Mouse (Mus musculus): ENCODE measurements at regions not wholly inside any gene's neighbourhood (a gene's known extent, or its start where the extent isn't known, plus 50 kb on each side); places are given as distances from the start of the nearest gene placed in this dataset.

- no peaks in the 10 kb centered on the region for H3K27me3 ChIP-seq (ENCODE audit: control insufficient read depth, insufficient read depth, insufficient read length)
- H3ac ChIP-seq (ENCODE audit: control insufficient read depth, insufficient read length) = no peak overlapping the region
Observed at GRCm38 (mm10) chr12:15586706-15587442, 229.8 kb downstream of the Trib2 start.

GRCm38 (mm10) chr12:15585845-15586244 is 230.9 kb downstream of the Trib2 start:
- Histone ChIP-seq H3K4me3 (no peak overlapping the region), H3K79me2 (ENCODE audit: control insufficient read depth, insufficient read depth) (no peaks in the 10 kb centered on the region), H3K27me3 (ENCODE audit: control insufficient read depth, insufficient read depth, insufficient read length) (no peaks in the 10 kb centered on the region), H3ac (ENCODE audit: control insufficient read depth, insufficient read length) (no peak overlapping the region), H3K4me2 (ENCODE audit: low read depth) (no peak overlapping the region), H3K36me3 (ENCODE audit: control insufficient read depth, insufficient read depth) (no peaks in the 10 kb centered on the region)
- TF ChIP-seq REST (IDR thresholded peaks at IDR 0.05; ENCODE audit: insufficient read depth, insufficient read length) (no peak), MYOG (IDR thresholded peaks at IDR 0.05; ENCODE audit: control insufficient read depth in 1 of 3, insufficient read depth in 1 of 3, insufficient read length in 2 of 3, low read depth in 2 of 3) (no peak), USF1 (IDR thresholded peaks at IDR 0.05; ENCODE audit: low read depth) (no peak), POLR2AphosphoS2 (IDR thresholded peaks at IDR 0.05; ENCODE audit: insufficient read length, low read depth) (no peak), TCF12 (IDR thresholded peaks at IDR 0.05; ENCODE audit: insufficient read depth, poor library complexity, severe bottlenecking) (no peak), TCF3 (IDR thresholded peaks at IDR 0.05; ENCODE audit: insufficient read length, low read depth) (no peak), MAX (IDR thresholded peaks at IDR 0.05; ENCODE audit: low read depth) (no peak), POLR2A (IDR thresholded peaks at IDR 0.05; ENCODE audit: insufficient read length, low read depth) (no peak), MYOD1 (IDR thresholded peaks at IDR 0.05; ENCODE audit: control insufficient read depth in 1 of 3, insufficient read length in 2 of 3, low read depth in 2 of 3) (no peak), SRF (IDR thresholded peaks at IDR 0.05; ENCODE audit: control insufficient read depth, insufficient read length, low read depth) (no peak), CEBPB (IDR thresholded peaks at IDR 0.05; ENCODE audit: insufficient read depth, poor library complexity, severe bottlenecking) (no peak), E2F4 (IDR thresholded peaks at IDR 0.05; ENCODE audit: insufficient read depth) (no peak)

More at GRCm38 (mm10) chr12:15586706-15587442, 229.8 kb downstream of the Trib2 start:
- Histone ChIP-seq H3K4me3 (no peak overlapping the region), H3K4me2 (ENCODE audit: low read depth) (no peak overlapping the region), H3K79me2 (ENCODE audit: control insufficient read depth, insufficient read depth) (no peaks in the 10 kb centered on the region), H3K36me3 (ENCODE audit: control insufficient read depth, insufficient read depth) (no peaks in the 10 kb centered on the region)
- TF ChIP-seq POLR2AphosphoS2 (IDR thresholded peaks at IDR 0.05; ENCODE audit: insufficient read length, low read depth) = no peak
- no peak for TF ChIP-seq MYOG (IDR thresholded peaks at IDR 0.05; ENCODE audit: control insufficient read depth in 1 of 3, insufficient read depth in 1 of 3, insufficient read length in 2 of 3, low read depth in 2 of 3)
- no peak for TF ChIP-seq MYOD1 (IDR thresholded peaks at IDR 0.05; ENCODE audit: control insufficient read depth in 1 of 3, insufficient read length in 2 of 3, low read depth in 2 of 3)

DNA sequence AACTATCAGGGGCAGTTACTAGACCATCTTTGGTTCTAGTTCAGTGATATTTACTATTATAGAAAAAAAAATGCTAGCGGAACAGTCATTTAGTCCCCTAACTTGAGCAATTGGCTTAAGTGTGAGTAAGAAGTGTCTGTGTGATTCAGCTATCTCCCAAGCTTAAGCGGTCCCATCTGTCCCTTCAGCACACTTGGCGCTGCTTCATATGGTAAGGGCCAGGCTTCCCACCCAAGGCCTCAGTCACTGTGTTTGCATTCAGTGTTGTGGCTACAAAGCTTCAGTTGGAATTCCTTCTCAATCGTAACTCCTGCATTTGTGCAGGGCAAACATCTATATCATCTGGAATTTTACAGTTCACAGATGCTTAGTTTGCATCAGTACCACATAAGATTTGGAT is 232.0 kb downstream of the Trib2 start:
- no peaks in the 10 kb centered on the region for H3K36me3 ChIP-seq (ENCODE audit: control insufficient read depth, insufficient read depth)
- no peak overlapping the region for H3ac ChIP-seq (ENCODE audit: control insufficient read depth, insufficient read length)
- H3K27me3 ChIP-seq (ENCODE audit: control insufficient read depth, insufficient read depth, insufficient read length) = no peaks in the 10 kb centered on the region
- H3K79me2 ChIP-seq (ENCODE audit: control insufficient read depth, insufficient read depth) = no peaks in the 10 kb centered on the region
- H3K4me2 ChIP-seq (ENCODE audit: low read depth) = no peak overlapping the region
- TF ChIP-seq TCF3 (IDR thresholded peaks at IDR 0.05; ENCODE audit: insufficient read length, low read depth) (no peak), SRF (IDR thresholded peaks at IDR 0.05; ENCODE audit: control insufficient read depth, insufficient read length, low read depth) (no peak)
- no peak overlapping the region for H3K4me3 ChIP-seq

DNA sequence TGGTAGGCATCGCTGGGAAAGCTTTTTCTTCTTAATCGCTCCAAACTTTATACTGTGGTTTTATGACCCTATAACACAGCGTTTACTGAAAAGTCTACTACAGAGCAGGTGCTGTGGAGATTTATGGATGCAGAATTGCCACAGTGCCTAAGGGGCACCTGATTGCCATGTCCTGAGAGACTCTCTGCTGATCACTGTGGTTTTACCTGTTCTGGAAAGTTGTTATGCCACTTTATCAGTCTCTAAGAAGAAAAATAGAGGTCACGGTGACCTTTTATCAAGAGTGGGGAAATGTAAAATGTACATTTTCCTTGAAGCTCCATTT is 250.0 kb downstream of the Trib2 start:
- H3K4me2 ChIP-seq (ENCODE audit: low read depth) = no peak overlapping the region
- no peak overlapping the region for H3ac ChIP-seq (ENCODE audit: control insufficient read depth, insufficient read length)
- H3K4me3 ChIP-seq = no peak overlapping the region
- TF ChIP-seq POLR2A (IDR thresholded peaks at IDR 0.05; ENCODE audit: insufficient read length, low read depth) (no peak), TCF12 (IDR thresholded peaks at IDR 0.05; ENCODE audit: insufficient read depth, poor library complexity, severe bottlenecking) (no peak), CEBPB (IDR thresholded peaks at IDR 0.05; ENCODE audit: insufficient read depth, poor library complexity, severe bottlenecking) (no peak), MAX (IDR thresholded peaks at IDR 0.05; ENCODE audit: low read depth) (no peak), MYOD1 (IDR thresholded peaks at IDR 0.05; ENCODE audit: control insufficient read depth in 1 of 3, insufficient read length in 2 of 3, low read depth in 2 of 3) (no peak), USF1 (IDR thresholded peaks at IDR 0.05; ENCODE audit: low read depth) (no peak), REST (IDR thresholded peaks at IDR 0.05; ENCODE audit: insufficient read depth, insufficient read length) (no peak), SRF (IDR thresholded peaks at IDR 0.05; ENCODE audit: control insufficient read depth, insufficient read length, low read depth) (no peak), POLR2AphosphoS2 (IDR thresholded peaks at IDR 0.05; ENCODE audit: insufficient read length, low read depth) (no peak), E2F4 (IDR thresholded peaks at IDR 0.05; ENCODE audit: insufficient read depth) (no peak), MYOG (IDR thresholded peaks at IDR 0.05; ENCODE audit: control insufficient read depth in 1 of 3, insufficient read depth in 1 of 3, insufficient read length in 2 of 3, low read depth in 2 of 3) (no peak), TCF3 (IDR thresholded peaks at IDR 0.05; ENCODE audit: insufficient read length, low read depth) (no peak)
- no peaks in the 10 kb centered on the region for H3K27me3 ChIP-seq (ENCODE audit: control insufficient read depth, insufficient read depth, insufficient read length)
- H3K79me2 ChIP-seq (ENCODE audit: control insufficient read depth, insufficient read depth) = no peaks in the 10 kb centered on the region
- no peaks in the 10 kb centered on the region for H3K36me3 ChIP-seq (ENCODE audit: control insufficient read depth, insufficient read depth)

- Histone ChIP-seq H3K79me2 (ENCODE audit: control insufficient read depth, insufficient read depth) (no peaks in the 10 kb centered on the region), H3K4me2 (ENCODE audit: low read depth) (peak overlapping the region; percentile 15), H3K4me3 (no peak overlapping the region), H3K27me3 (ENCODE audit: control insufficient read depth, insufficient read depth, insufficient read length) (no peaks in the 10 kb centered on the region), H3K36me3 (ENCODE audit: control insufficient read depth, insufficient read depth) (no peaks in the 10 kb centered on the region), H3ac (ENCODE audit: control insufficient read depth, insufficient read length) (no peak overlapping the region)
- TF ChIP-seq CEBPB (IDR thresholded peaks at IDR 0.05; ENCODE audit: insufficient read depth, poor library complexity, severe bottlenecking) (no peak), SRF (IDR thresholded peaks at IDR 0.05; ENCODE audit: control insufficient read depth, insufficient read length, low read depth) (no peak), USF1 (IDR thresholded peaks at IDR 0.05; ENCODE audit: low read depth) (no peak), MYOD1 (IDR thresholded peaks at IDR 0.05; ENCODE audit: control insufficient read depth in 1 of 3, insufficient read length in 2 of 3, low read depth in 2 of 3) (no peak), TCF3 (IDR thresholded peaks at IDR 0.05; ENCODE audit: insufficient read length, low read depth) (no peak), TCF12 (IDR thresholded peaks at IDR 0.05; ENCODE audit: insufficient read depth, poor library complexity, severe bottlenecking) (no peak), MYOG (IDR thresholded peaks at IDR 0.05; ENCODE audit: control insufficient read depth in 1 of 3, insufficient read depth in 1 of 3, insufficient read length in 2 of 3, low read depth in 2 of 3) (no peak)
Observed at GRCm38 (mm10) chr12:15565941-15566784, 250.6 kb downstream of the Trib2 start.
